Mouse (Mus musculus) retina, postnatal 7 days (tissue): ENCODE results near the gene Phlda2.

Source experiments
- DNase-seq: peaks from one replicate; pipeline ENCODE4 v3.0.0-alpha.2; 2012; ENCODE audit warnings: low read depth, low spot score

The Phlda2 gene

DNA sequence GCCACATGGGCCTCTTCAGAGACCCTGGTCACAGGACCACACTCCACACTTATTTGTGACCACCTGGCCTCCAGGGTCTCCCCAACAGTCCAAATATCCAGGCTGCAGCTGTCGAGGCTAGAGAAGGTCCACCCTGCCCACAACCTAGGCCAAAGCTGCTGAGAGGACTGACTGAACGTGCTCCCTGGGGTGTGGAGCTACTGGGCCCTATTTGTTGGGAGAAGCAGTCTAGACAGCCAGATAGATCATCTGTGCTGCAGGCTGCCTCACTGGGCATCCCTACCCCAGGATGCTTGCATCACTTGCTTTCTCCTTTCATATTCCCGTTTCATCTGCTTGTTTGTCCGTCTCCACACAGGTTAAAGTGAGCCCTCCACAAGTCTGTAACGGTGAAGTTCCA is 40.4 kb downstream of the Phlda2 start:
- no peak for DNase-seq

DNA sequence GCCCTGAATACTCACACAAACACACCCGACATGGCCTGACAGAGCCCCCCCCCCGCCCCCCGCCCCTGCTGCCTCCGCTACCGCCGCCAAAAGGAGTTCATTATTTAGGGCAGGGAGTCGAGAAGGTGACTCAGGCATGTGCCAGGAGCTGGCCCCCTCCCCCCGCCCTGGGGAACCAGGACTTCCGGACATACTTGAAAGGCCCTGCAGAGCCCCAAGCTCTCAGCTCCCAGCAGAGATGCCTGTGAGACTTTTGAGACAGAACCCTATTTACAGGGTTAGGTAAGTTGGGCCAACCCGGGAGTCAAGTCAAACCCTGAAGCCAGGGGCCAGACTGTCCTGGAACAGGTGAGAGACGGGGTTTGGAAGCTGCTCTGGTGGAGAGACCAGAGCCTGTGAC is 41.0 kb downstream of the Phlda2 start:
- DNase-seq = no peak

DNA sequence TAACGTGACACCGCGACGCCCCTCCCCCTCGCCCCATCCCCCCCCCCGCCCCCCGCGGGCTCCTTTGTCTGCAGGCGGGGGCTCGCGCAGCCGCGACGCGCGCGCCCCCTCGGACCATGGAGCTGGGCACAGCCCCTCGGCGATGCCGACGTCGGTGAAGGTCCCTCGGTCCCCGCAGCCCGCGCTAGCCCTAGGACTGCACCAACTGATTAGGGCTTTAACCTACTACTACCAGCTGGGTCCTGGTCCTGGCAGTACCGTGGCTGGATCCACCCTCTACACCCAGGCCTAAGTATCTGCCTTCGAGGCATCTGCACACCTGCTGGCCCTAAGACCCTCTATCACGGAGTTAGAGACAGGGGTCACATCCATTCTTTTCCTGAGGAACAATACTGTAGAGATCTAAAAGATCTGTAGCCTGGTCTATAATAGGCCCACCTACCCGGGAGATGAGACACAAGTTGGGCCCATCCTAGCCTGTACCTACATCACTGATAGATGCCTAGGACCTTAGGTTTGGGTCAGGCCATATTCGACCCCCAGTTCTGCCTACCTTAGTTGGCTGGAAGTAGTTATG is 41.6 kb downstream of the Phlda2 start:
- DNase-seq = no peak

DNA sequence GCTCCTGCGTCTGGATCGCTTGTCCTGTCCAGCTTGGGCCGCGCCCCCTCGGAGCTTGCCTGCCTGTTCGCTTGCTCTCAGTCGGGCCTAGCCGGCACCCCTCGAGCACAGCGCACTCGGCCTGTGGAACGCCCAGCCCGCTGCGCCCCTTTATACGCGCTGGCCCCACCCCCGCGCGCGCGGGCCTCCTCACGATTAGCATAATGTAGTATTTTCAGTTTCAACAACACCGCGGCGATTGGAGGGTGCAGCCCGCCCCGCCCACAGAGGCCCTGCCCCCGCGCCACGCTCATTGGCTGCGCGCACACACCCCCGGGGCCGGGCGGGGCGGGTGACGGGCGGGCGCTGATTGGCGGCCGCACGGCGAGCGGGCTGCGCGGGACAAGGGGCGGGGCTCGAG is 42.1 kb downstream of the Phlda2 start, which contains the start of gene Cdkn1c:
Cdkn1c (minus strand) TSS at position 177 of the 400 bp plus-strand sequence.
- peak; percentile 78 for DNase-seq

DNA sequence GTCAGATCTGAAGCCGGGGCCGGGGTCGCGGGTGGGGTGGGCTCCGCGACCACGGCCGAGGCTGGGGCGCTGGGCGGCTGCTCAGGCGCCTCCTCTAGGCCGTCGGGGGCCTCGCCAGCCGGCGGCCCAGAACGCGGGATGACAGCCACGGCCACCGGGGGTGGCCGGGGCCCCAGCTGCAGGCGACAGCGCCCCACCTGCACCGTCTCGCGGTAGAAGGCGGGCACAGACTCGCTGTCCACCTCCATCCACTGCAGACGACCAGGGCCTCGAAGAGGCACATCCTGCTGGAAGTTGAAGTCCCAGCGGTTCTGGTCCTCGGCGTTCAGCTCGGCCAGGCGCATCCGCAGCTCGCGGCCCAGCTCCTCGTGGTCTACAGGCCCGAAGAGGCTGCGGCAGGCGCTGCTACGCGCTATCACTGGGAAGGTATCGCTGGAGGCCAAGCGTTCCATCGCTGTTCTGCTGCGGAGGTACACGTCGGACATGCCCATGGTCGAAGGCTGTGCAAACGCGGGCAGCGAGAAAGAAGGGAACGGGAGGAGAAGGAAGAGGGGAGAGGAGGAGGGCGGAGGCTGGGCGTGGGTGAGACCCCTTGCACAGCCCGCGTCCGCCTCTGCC is 42.6 kb downstream of the Phlda2 start:
- DNase-seq = no peak

DNA sequence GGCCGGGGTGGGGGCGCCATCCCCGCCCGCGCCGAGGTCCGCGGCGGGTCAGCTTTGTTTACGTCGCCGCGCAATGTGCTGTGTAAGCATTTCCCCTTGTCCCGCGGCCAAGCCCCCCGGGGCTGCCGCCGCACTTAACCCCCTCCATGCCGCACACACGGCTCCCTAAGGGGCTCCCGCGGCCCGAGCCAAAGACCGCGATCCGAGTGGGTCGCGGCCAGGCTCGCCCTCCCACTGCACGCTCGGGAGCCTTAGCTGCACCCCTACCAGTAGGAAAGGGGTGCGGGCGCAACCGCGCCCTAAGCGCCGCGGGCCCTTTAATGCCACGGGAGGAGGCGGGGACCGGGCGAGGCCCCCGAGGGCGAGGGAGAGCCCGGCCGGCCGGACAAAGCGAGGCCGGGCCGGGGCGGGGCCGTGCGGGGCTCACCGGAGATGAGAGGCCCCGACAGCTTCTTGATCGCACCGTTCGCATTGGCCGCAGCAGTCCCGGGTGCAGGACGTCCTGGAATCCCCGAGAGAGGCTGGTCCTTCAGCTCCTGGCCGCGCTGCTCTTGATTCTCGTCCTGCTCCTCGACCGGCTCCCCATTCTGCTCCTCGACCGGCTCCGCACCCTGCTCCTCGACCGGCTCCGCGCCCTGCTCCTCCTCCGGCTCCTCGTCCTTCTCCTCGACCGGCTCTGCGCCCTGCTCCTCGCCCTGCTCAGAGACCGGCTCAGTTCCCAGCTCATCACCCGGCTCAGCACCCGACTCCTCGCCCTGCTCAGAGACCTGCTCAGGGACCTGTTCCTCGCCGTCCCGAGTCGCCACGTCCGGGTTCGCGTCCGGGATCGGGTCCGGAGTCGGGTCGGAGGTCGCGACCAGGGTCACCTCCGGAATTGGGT is 43.4 kb downstream of the Phlda2 start:
- DNase-seq = no peak

DNA sequence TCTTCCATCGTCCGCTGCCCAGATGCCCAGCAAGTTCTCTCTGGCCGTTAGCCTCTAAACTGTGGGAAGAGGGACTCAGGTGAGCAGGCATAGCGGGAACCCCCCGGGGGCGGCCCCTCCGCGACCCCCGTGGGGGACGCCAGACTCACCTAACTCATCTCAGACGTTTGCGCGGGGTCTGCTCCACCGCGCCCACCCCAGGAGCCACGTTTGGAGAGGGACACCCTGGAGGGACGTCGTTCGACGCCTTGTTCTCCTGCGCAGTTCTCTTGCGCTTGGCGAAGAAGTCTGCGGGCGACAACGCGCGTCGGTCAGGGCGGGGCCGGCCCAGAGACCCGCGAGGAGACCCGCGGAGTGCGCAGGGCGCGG is 44.0 kb downstream of the Phlda2 start:
- no peak for DNase-seq
